Mouse (Mus musculus) limb, embryonic 15.5 days (tissue): ENCODE measurements around the gene Skida1. TPM values are rescaled to one million over a fixed set of nuclear protein-coding genes. Genes with fewer than 3 reads are reported as not detected.

Source experiments
- ATAC-seq: fragments of 200-750 bp; cut with Nextera tagmentation; 2 replicates; pipeline ENCODE4 v1.8.0; 2017; ENCODE audit warnings: low read depth, moderate TSS enrichment; ENCODE audit not compliant: insufficient number of reproducible peaks, low FRiP score, low TSS enrichment
- H3K27ac ChIP-seq: fragments of 300-500 bp; sonication (generic); 2 replicates; pipeline ENCODE4 v1.5.1; 2015; ENCODE audit warnings: moderate library complexity, mild to moderate bottlenecking, inconsistent platforms
- H3K27me3 ChIP-seq: fragments of 300-500 bp; sonication (generic); 2 replicates; pipeline ENCODE4 v1.6.1; 2015; ENCODE audit warnings: inconsistent platforms
- H3K36me3 ChIP-seq: fragments of 300-500 bp; sonication (generic); 2 replicates; pipeline ENCODE4 v1.6.1; 2015; ENCODE audit warnings: inconsistent platforms
- H3K4me1 ChIP-seq: fragments of 300-500 bp; sonication (generic); 2 replicates; pipeline ENCODE4 v1.6.1; 2015; ENCODE audit warnings: inconsistent platforms
- H3K4me2 ChIP-seq: fragments of 300-500 bp; sonication (generic); 2 replicates; pipeline ENCODE4 v1.6.1; 2015; ENCODE audit warnings: mild to moderate bottlenecking, inconsistent platforms
- H3K4me3 ChIP-seq: fragments of 300-500 bp; sonication (generic); 2 replicates; pipeline ENCODE4 v1.5.1; 2015; ENCODE audit warnings: mild to moderate bottlenecking, inconsistent platforms
- H3K9ac ChIP-seq: fragments of 300-500 bp; sonication (generic); 2 replicates; pipeline ENCODE4 v1.6.1; 2015; ENCODE audit warnings: inconsistent platforms
- H3K9me3 ChIP-seq: fragments of 300-500 bp; sonication (generic); 2 replicates; pipeline ENCODE4 v1.6.1; 2016; ENCODE audit warnings: inconsistent platforms
- WGBS: fragments of 180-500 bp; shearing (Covaris S2); methylation state at CpG from one replicate; pipeline ENCODE4 v1.1.7; 2015; 5-methylcytosine and 5-hydroxymethylcytosine counted together
- polyA plus RNA-seq: library from polyadenylated mRNA; unstranded; fragments of >200 nt; fragmentation: Nextera tagmentation; extraction: Ambion mirVana; gene quantifications from 2 replicates; pipeline ENCODE4 v1.2.1, GENCODE M21; 2015

Gene Skida1
- polyA plus RNA-seq, 1 experiment from 2014 or later, result 7.6 TPM

GRCm38 (mm10) chr2:18046186-18046585 is 2.7 kb downstream of the Skida1 start:
- WGBS, result 2% methylated on average over 4 of the region's 4 CpGs
- Histone ChIP-seq H3K4me2 (peak overlapping the region; percentile 71), H3K4me3 (peak overlapping the region; percentile 80), H3K27me3 (no peaks in the 10 kb centered on the region), H3K4me1 (peaks cover 20% of the 10 kb centered on the region), H3K36me3 (no peaks in the 10 kb centered on the region), H3K9me3 (no peaks in the 10 kb centered on the region), H3K9ac (peak overlapping the region; percentile 97), H3K27ac (peak overlapping the region; percentile 99)
- ATAC-seq, result no peak

GRCm38 (mm10) chr2:18045781-18046181 is 3.1 kb downstream of the Skida1 start:
- peak overlapping the region; percentile 97 for H3K9ac ChIP-seq
- H3K4me1 ChIP-seq, result peaks cover 23% of the 10 kb centered on the region
- ATAC-seq, result no peak
- no peaks in the 10 kb centered on the region for H3K27me3 ChIP-seq
- no peaks in the 10 kb centered on the region for H3K36me3 ChIP-seq
- 15% methylated on average over 6 of the region's 6 CpGs for WGBS
- H3K9me3 ChIP-seq, result no peaks in the 10 kb centered on the region
- peak overlapping the region; percentile 80 for H3K4me3 ChIP-seq
- peak overlapping the region; percentile 71 for H3K4me2 ChIP-seq
- peak overlapping the region; percentile 99 for H3K27ac ChIP-seq

DNA sequence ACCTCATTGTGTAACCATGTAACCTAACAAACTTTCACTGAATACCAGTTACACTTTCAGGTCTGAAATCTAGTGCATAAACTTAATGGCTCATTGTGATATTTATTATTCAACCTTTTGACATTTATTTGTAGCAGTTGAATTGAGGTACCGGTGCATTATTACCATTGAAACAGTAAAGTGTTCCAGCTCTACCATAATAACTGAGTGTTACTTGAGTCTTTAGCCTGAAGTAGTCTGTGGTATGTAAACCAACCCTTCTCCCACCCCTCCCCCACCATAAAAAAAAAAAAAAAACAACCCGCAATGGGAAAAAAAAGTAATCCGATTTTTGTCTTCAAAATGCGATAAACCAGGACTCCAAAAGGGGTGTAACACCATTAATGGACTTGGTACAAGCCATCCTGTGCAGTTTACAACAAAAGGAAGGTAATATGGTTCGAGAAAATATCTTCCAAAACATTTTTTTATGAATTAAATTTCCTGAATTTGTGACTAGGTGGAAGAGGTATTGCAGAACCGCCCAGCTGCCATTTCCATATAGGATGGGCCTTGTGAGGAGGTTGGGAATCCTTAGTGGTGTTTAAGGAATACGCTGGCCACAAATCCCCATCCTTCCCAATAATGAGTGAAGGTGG is 3.6 kb downstream of the Skida1 start:
- Histone ChIP-seq H3K27me3 (no peaks in the 10 kb centered on the region), H3K4me2 (peak overlapping the region; percentile 71), H3K9ac (peak overlapping the region; percentile 97; the same call in 1 of the 2 replicates), H3K9me3 (no peaks in the 10 kb centered on the region), H3K36me3 (no peaks in the 10 kb centered on the region), H3K4me3 (peak overlapping the region; percentile 80), H3K27ac (peak overlapping the region; percentile 99), H3K4me1 (peaks cover 28% of the 10 kb centered on the region)
- ATAC-seq, result no peak
- 6% methylated on average over 7 of the region's 7 CpGs for WGBS

DNA sequence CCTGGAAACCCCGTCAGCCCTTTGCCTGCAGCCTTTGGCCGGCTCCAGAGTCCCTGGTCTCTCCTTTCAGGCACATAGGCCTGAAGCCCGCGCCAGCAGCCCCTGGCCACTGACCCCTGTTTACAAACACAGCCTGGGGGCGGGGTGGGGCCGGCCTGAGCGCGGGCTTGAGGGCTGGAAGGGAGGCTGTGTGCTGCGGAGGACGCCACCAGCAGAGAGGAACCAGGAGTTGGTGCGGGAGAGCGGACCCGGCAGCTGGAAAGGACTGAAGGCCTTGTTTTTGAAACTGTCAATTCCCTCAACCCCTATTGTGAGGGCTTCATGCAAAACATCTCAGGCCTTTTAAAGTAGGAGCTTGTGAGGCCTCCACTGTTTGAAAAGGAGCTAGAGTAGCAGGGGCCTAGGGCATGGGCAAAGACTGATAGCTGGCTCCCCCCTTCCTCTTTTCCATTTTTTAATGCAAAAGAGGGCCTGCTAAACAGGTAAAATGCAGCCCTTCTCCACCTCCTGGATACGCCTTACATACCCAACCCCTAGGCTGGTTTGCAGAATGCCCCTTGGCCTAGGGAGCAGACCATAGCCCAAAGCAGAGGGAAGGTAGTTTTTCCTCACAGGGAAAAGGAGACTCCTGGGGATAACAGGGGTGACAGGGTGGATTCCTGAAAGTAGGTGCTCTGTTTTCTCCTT is 7.5 kb downstream of the Skida1 start:
- Histone ChIP-seq H3K9ac (no peak overlapping the region), H3K9me3 (no peaks in the 10 kb centered on the region), H3K27ac (no peak overlapping the region), H3K4me2 (0 out of 2 replicates have a peak overlapping the region, but pooled peaks have one; percentile 17), H3K27me3 (no peaks in the 10 kb centered on the region), H3K36me3 (no peaks in the 10 kb centered on the region), H3K4me3 (no peak overlapping the region), H3K4me1 (peaks cover 30% of the 10 kb centered on the region)
- ATAC-seq, result no peak
- WGBS, result 27% methylated on average over 14 of the region's 14 CpGs

- Histone ChIP-seq H3K4me2 (peak overlapping the region; percentile 47; the same call in 1 of the 2 replicates), H3K9ac (peak overlapping the region; percentile 37; the same call in 1 of the 2 replicates), H3K4me3 (no peak overlapping the region), H3K27ac (no peak overlapping the region), H3K36me3 (no peaks in the 10 kb centered on the region), H3K27me3 (no peaks in the 10 kb centered on the region), H3K9me3 (no peaks in the 10 kb centered on the region), H3K4me1 (peaks cover 28% of the 10 kb centered on the region)
- ATAC-seq, result no peak
- 51% methylated on average over 27 of the region's 27 CpGs for WGBS
Measured at GRCm38 (mm10) chr2:18040347-18041160, 8.3 kb downstream of the Skida1 start.

- 14% methylated on average over 46 of the region's 46 CpGs for WGBS
- H3K9ac ChIP-seq, result peak overlapping the region; percentile 37
- no peaks in the 10 kb centered on the region for H3K9me3 ChIP-seq
- H3K4me1 ChIP-seq, result peaks cover 28% of the 10 kb centered on the region
- H3K27ac ChIP-seq, result 0 out of 2 replicates have a peak overlapping the region, but pooled peaks have one; percentile 38
- H3K27me3 ChIP-seq, result no peaks in the 10 kb centered on the region
- H3K36me3 ChIP-seq, result no peaks in the 10 kb centered on the region
- peak overlapping the region; percentile 47 for H3K4me2 ChIP-seq
- ATAC-seq, result no peak
- H3K4me3 ChIP-seq, result peak overlapping the region; percentile 26
Measured at GRCm38 (mm10) chr2:18039566-18040290, 9.1 kb downstream of the Skida1 start.

DNA sequence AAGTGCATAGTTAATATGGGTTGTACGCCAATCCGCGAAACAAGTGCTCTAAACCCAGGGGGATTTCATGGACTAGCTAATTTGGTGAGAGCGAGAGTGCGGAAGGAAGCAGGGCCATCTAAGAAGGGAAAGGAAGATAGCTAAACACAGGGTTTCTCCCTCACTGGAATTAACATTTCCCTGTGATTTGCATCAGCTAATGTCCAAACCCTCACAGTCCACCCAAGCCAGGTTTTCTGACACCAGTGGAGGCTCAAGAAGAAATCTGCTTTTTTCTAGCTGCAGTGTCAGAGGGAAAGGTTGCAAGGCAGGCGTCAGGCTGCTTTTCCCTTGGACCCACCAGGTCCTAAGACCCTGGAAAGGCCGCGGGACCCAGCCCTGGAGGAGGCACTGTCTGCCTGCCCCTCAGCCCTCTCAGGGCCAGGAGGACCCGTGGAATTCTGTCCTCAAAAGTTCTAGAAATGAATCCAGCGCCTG is 9.9 kb downstream of the Skida1 start:
- no peak overlapping the region for H3K9ac ChIP-seq
- peaks cover 28% of the 10 kb centered on the region for H3K4me1 ChIP-seq
- no peak for ATAC-seq
- H3K27me3 ChIP-seq, result no peaks in the 10 kb centered on the region
- H3K9me3 ChIP-seq, result no peaks in the 10 kb centered on the region
- H3K27ac ChIP-seq, result no peak overlapping the region
- 72% methylated on average over 10 of the region's 10 CpGs for WGBS
- no peak overlapping the region; the same call in 1 of the 2 replicates for H3K4me2 ChIP-seq
- H3K4me3 ChIP-seq, result no peak overlapping the region
- H3K36me3 ChIP-seq, result no peaks in the 10 kb centered on the region

- H3K9ac ChIP-seq, result no peak overlapping the region
- H3K36me3 ChIP-seq, result no peaks in the 10 kb centered on the region
- no peak for ATAC-seq
- H3K27ac ChIP-seq, result no peak overlapping the region
- no peaks in the 10 kb centered on the region for H3K27me3 ChIP-seq
- no peaks in the 10 kb centered on the region for H3K9me3 ChIP-seq
- no peak overlapping the region for H3K4me2 ChIP-seq
- H3K4me1 ChIP-seq, result peaks cover 29% of the 10 kb centered on the region
- no peak overlapping the region for H3K4me3 ChIP-seq
- WGBS, result 57% methylated on average over 3 of the region's 3 CpGs
Measured at GRCm38 (mm10) chr2:18038141-18038752, 10.6 kb downstream of the Skida1 start.

DNA sequence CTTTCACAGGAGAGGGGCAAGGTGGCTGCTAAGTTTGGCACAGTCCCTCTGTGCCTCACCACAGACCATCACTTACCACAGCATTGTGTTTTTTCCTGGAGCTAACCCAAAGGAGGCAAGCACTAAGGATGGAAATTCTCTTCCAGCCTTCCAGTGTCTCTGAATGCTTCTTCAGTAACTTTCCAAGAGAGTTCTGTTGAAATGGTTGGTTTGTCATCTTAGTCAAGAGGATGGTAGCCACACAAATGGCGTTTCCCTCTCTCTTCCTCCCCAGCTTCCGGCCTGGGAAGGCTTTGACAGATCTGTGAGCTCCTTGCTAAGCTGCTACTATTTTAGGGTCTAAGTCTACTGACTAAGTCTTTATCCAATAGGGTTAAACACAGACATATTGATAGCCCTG is 11.4 kb downstream of the Skida1 start, which contains the start of gene A930004D18Rik:
Gene A930004D18Rik, minus strand, starts transcription at position 247 of the 400 bp plus-strand sequence.
- 79% methylated on average over 2 of the region's 2 CpGs for WGBS
- Histone ChIP-seq H3K4me1 (peaks cover 34% of the 10 kb centered on the region), H3K4me2 (no peak within 1 kb of the TSS), H3K4me3 (no peak within 1 kb of the TSS), H3K36me3 (no peaks in the 10 kb centered on the region), H3K9ac (no peak within 1 kb of the TSS), H3K9me3 (no peaks in the 10 kb centered on the region), H3K27ac (no peak within 1 kb of the TSS), H3K27me3 (no peaks in the 10 kb centered on the region)
- ATAC-seq, result no peak

DNA sequence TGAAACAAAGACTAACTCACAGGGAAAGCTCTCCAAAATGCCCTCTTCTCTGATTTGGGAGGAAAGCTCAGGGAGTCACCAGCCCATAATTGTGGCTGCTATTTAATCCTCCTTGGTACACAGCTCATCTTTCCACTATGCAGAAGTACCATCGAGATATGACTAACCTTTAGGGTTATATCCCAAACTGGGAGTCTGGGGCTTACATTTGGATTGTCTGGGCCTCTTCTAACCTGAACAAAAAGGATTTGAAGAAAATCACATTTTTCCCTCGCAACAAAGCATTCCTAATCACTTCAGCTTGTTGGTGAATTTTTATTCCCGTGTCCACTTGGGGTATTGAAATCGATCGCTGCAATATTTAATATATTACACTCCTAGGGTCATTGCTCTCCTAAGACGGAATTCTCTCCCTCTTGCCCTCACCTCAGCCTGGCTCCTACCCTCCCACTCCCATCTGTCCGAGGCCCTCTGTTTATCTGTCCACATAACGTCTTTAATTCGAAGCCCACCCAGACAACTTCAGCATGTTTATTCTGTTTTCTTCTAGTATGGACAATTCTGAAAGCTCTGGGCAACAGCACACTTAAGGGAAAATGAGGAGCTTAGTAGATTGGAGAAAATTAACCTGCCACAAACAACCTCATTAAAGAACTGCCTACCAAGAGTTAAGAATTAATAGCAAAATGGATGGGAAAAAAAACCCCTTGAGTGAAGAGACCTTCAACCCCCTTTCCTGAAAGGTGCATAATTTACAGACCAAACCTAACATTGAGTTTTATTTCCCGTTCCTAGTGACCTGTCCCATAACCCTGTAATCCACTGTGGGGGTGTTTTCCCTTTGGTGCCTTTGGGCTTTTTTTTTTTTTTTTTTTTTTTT is 14.2 kb downstream of the Skida1 start:
- no peak for ATAC-seq
- no peaks in the 10 kb centered on the region for H3K27me3 ChIP-seq
- peaks cover 30% of the 10 kb centered on the region for H3K4me1 ChIP-seq
- 83% methylated on average over 10 of the region's 10 CpGs for WGBS
- H3K9me3 ChIP-seq, result no peaks in the 10 kb centered on the region
- no peaks in the 10 kb centered on the region for H3K36me3 ChIP-seq
- H3K4me3 ChIP-seq, result no peak overlapping the region
- H3K27ac ChIP-seq, result no peak overlapping the region
- H3K9ac ChIP-seq, result no peak overlapping the region
- no peak overlapping the region for H3K4me2 ChIP-seq
